Mouse (Mus musculus) gastrocnemius, postnatal 36 days (tissue): ENCODE data around the gene Twnk. TPM values are rescaled to one million over a fixed set of nuclear protein-coding genes. Genes with fewer than 3 reads are reported as not detected.

Experiments used
- DNase-seq, 2 experiments: peaks; one replicate each; pipeline ENCODE4 v3.0.0; 2022
- intact Hi-C: fragments of 180-260 bp; cut with DNase I; formaldehyde crosslinking; loops from one replicate; pipeline ENCODE4 v1.15.1; 2025
- total RNA-seq, 2 experiments: library from RNA; stranded (reverse); gene quantifications; 2 replicates each; pipeline ENCODE4 v1.2.3; 2021

The Twnk gene
- total RNA-seq, 2 experiments from 2014 or later: 14.6 to 20.2 TPM

DNA sequence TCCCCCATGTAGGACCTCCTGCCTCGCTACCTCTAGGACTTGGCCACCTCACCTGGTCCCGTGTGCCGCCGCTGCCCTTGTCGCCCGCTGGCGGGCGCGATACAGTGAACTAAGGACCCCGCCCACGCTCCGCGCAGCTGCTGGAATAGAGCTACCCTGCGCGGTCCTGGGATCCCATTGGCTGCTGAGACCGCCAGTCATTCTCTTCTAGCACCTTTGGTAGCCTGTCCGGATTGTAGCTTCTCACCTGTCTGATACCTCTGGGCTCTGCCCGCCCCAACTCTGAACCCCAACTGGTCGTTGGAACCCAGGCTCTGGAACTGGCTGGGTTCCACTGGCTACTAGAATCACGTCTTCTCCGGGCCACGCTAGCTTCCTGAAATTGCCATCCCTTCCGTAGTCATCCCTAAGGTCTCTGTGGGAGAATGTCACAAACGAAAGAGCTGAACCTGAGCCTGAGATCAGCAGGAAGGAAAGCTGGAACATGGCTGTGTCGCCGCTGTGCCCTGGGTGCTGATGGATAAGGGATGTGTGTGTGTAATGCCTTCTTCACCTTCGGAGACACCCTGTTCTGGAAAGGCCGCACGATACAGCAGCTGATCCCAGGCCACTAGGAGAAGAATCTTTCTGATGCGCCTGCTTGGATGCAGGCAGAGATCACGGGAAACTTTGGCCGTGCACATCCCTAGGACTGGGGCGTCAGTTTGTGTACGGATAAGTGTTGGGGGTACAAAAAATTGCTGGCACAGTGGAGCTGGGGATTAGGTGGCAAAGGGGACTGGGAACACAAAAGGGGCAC is 41.3 kb downstream of the Twnk start:
- intact Hi-C loops: no loop called here
- peak; percentile 80 to 84 for DNase-seq

DNA sequence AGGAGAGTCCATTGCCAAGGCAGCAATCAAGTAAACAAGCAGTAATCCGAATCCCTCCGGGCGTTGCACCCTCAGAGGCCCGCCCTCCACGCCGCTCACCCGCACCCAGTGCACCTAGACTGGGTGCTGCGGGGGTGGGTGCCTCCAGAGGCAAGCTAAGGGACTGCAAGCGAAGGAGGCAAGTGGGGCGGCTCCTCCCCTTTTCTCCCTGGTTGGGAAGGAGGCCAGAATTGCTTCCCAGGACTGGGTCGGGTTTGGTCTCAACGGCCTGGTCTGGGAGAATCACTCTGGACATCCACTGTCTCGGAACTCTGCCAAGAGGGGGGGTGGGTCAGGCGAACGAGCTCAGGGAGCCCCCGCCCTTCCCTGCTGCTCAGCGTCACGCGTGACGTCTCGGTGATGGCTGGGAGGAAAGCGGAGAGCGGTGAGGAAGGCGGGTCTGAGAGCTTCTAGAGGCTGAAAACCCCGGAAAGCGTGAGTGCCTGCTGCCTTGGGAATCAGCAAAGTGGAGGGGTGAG is 42.0 kb downstream of the Twnk start, which contains the start of gene Sfxn3:
Gene Sfxn3, plus strand, starts transcription at position 87 of the 518 bp plus-strand sequence.
- DNase-seq: peak; percentile 94 to 98
- intact Hi-C loops: no loop called here

DNA sequence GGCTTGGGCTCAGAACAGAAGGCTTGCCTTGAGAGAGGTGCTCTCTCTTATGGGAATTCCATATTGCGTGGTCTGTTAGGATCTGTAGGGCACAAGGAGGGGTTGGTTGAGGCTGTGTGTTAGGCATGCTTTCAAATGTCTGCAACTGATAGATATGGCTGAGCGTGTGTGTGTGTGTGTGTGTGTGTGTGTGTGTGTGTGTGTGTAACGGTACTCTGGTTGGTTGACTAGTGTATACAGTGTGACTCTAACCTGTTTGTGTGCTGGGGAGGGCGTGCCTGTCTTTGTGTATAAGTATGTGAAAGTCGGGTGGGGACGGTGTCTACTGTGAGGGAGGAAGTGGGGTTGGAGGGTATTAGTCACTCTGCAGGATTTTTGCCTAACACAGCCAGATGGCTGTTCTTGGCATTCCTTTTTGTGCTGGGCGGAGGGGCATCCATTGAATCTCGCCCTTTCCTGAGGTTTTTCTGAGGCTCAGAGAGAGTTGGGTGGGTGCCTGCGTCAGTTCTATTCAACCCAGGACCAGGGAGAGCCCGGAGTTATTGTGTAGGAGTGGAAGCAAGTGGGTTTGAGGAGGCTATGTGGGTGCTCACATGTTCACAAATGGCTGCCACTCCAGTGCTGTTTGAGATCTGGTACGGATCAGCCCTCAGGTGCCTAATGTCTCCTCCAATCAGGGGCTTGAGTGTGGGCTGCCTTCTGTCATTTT is 42.6 kb downstream of the Twnk start:
- intact Hi-C loops: no loop called here
- peak in 1 of 2 experiments; percentile 40 for DNase-seq

DNA sequence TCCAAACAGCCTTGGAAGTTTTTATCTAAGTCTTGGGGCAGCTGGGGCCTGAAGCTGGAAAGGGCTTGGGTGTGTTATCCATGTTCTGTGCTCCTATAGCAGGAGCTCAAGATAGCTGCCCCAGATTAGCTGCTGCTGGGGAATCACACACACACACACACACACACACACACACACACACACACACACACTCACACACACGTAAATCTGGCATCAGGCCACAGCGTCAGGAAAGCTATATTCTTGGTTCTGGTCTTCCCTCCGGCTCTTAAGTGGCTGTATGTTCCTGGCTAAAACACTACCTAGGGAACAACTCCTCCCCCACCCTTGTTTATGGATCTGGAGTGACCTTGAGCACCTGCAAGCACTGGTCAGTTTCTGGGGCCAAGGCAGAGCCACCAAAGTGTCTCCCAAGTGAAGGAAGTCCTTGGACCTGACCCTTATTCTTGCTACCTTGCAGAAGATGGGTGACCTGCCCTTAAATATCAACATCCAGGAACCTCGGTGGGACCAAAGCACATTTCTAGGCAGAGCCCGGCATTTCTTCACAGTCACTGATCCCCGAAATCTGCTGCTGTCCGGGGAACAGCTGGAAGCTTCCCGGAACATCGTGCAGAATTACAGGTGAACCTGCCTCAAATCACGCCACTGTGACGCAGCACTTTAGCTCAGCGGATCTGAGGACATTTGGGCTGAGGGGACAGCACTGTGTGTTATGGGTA is 43.3 kb downstream of the Twnk start:
- intact Hi-C loops: no loop called here

DNA sequence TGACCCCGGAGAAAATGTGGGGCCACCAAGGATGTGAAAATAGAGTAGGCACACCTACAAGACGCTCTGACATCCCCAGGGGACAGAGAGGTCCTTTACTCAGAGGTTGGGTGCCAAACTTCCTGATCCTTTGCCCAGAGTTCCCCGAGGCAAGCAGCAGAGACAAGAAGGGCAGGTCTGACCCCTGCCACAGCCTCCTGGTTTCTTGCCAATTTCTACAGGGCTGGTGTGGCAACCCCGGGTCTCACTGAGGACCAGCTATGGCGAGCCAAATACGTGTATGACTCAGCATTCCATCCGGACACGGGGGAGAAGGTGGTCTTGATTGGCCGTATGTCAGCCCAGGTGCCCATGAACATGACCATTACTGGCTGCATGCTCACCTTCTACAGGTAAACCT is 44.1 kb downstream of the Twnk start:
- DNase-seq: no peak
- intact Hi-C loops: no loop called here

More for the DNA sequence above, 43.3 kb downstream of the Twnk start:
- DNase-seq: no peak

DNA sequence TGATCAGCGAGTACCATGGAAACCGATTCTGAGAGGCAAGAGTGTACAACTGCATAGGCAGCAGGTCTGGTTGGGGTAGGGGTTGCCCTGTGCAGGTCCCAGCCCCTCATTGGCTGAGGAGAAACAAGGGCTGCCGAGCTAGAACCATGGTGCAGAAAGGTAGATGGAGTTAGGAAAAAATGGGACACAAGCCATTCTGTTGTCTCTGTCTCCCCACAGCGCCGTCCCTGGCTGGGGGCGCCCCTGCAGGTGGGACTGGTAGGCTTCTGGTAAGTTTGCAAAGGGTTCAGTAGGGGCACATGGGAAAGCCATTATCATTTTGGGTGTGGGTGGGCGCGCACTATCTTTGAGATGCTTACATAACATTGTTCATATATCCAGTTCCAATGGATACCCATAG is 48.0 kb downstream of the Twnk start:
- DNase-seq: no peak
- intact Hi-C loops: no loop called here

DNA sequence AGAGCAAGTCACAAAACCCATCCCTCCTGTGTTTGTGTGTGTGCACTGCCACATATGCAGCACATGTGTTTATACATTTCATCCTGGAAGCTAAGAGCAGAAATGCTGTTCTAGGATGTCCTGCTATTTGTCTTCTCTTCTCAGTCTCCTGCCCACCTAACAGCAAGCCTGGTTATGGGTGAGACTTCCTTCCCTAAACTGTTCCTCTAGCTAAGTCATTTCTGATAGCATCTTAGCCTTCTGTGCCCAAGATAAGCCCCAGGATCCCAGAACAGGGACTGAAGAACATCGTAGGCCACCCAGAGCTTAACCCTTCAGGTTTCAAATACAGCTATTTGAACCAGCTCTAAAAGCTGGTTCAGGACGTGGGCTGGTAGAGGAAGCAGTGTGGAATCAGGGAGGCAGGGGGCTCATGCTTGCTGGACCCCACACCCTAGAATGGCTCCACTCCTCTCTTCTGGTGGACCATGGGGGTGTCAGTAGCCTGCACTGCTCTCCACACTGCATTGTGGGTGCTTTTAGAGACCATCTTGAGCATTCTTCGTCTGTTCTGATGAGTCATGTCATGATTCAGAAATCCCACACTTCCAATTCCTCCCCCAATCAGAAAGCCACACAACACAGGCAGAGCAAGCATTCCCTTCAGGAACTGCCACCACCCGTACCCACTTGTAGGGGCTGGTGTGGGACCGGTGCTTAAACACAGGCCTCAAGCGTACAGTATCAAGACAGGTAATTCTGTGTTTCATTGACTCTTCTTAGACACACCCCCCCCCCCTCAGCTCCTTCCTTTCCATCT is 49.6 kb downstream of the Twnk start:
- no peak for DNase-seq
- intact Hi-C loops: no loop called here

DNA sequence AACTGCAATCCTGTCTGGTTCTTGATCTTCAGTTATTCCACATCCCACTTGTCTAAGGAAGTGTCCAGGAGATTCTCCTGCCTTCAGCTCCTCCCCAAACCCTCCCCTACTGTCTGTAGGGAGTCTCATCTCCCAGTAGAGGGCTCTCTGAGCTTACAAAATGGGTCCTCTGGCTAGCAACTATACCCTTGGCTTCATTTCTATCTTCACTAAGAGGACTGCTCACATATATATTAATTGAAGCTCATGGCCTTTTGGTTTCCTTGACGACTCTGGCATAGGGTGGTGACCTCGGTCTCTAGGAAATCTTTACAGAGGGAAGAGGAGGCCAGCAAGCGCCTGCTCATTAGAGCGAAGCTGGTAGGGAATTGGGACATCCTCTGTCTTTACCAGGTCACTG is 50.9 kb downstream of the Twnk start:
- intact Hi-C loops: no loop called here

DNA sequence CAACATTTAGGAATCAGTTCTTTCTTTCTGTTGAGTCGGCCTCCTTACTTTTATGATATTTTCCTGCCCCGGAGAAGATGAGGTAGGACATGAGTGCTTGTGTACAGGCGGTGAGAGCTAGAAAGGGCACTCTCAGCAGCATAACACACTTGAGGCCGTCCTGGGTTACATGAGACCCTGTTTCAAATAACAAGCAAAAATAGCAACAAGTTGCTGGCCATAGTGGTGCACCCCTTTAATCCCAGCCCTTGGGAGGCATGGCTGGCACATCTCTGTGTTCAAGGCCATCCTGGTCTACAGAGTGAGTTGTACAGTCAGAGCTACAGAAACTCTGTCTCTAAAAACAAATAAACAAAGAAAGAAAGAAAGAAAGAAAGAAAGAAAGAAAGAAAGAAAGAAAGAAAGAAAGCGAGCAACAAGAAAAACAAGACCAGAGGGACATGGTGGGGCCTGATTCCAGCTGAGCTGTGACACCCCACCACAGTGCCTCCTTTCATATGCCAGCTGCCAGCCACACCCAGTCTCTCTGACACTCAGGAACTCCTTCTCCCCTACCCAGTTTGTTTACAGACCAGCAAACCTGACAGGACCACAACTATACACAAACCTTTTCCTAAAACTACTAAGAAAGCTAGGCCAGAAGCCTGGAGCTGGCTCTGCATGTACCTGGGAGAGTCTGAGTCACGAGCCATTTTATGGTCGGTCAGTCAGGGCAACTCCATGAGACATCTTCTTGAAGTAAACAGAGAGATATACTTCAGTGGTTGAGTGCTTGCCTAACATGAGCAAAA is 51.6 kb downstream of the Twnk start:
- DNase-seq: no peak
- intact Hi-C loops: no loop called here

More for the DNA sequence above, 50.9 kb downstream of the Twnk start:
- no peak for DNase-seq

DNA sequence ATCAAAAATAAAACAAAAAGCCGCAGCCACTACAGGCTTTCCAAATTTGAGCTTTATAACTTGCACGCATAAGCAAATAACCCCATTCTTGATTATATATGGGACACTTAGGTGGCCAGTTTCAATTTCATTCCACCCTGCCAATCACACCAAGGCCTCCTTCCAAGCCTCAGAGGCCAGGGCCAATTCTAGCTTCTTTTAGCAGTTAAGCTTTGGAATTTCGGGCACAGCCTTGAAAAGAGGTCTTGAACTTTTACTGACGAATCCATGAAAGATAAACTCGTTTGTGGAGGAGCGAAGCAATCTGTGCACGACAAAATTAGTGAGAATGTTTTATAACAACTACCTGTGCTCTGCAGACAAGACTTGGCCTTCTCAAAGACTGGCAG is 52.3 kb downstream of the Twnk start:
- no peak for DNase-seq
- intact Hi-C loops: no loop called here

DNA sequence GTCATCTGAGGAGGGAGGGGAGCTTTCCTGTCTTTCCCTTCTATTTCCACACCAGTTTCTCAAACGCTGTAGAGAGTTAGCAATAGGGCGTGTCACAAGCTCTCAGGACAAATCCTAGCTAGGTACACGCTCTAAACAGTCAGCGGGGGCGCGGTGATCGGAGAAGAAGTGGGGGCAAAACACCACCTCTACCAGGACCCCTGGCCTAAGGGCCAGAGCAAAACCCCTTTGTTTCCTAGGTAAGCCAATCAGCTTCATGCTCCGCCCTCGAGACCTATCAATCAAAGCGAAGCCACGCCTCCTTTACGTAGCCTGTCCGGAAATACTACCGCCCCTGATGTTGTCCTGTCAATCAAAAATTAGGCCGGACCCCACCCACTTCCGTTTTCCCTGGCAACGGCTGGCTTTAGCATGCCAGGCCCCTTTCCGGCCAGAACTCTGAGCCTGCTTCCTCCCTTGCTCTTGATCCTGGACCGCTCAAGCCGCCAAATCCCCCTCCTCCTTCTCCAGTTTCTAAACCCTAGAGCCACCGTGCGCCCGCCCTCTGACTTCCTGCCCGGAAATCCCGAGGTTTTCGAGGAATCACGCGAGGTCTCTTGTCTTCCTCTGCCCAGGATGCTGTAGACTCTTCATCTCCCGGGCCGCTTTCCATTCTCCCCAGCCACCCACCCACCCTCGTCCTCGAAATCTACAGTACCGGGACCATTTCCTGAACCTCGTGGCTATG is 52.8 kb downstream of the Twnk start:
- DNase-seq: peak; percentile 88 to 91
- intact Hi-C loops: no loop called here

DNA sequence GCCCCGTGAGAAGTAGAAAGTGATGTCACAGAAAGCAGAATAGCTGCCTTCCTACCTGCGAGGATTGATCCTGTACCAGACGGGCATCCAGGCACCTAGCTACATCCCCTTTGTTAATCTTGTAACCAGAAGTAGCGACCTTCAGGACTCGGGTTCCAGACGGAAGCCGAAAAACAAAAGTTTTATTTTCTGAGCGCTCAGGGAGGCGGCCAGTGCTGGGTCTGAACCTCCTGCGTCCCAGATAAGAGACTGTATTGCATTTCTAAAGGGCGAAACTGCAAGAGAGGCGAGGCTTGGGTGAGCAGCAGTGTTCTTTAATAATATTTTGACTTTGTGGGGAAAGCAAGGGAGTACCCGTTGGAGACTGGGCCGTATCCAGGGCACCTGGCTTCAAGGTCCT is 53.4 kb downstream of the Twnk start:
- intact Hi-C loops: no loop called here
- no peak for DNase-seq

Other genes starting within 250 kb of the Twnk start
- not detected for gene Pax2, start 249.6 kb upstream of the Twnk start, total RNA-seq
- gene Slf2, start 74.5 kb upstream of the Twnk start, total RNA-seq: 10 to 100 TPM; 10.5 to 12.5 TPM
- gene Sema4g, start 16.6 kb upstream of the Twnk start, total RNA-seq: under 1 TPM; 0.20 to 0.42 TPM
- 10 to 100 TPM; 33.7 to 35.1 TPM for gene Mrpl43, start 779 bp downstream of the Twnk start, total RNA-seq
- gene Lzts2, start 8.8 kb downstream of the Twnk start, total RNA-seq: 10 to 100 TPM; 19.3 to 20.1 TPM
- gene Pdzd7, start 40.1 kb downstream of the Twnk start, total RNA-seq: 1 to 10 TPM; 5.1 to 5.7 TPM
- gene Sfxn3, start 41.8 kb downstream of the Twnk start, total RNA-seq: 10 to 100 TPM; 17.8 to 19.8 TPM
- 1 to 10 TPM; 3.9 to 7.8 TPM for gene Kazald1, start 69.6 kb downstream of the Twnk start, total RNA-seq
- not detected for gene Tlx1, start 145.0 kb downstream of the Twnk start, total RNA-seq
- gene Lbx1, start 230.1 kb downstream of the Twnk start, total RNA-seq: 10 to 100 TPM; 48.9 to 50.8 TPM